Mouse (Mus musculus) erythroblast, embryonic 14.5 days (primary cell): ENCODE data around the gene Gm28036.

ENCODE experiments used
- GATA1 ChIP-seq: IDR thresholded peaks from 2 replicates; pipeline ENCODE4 v1.6.1; 2012; ENCODE audit warnings: low read length, inconsistent platforms, mixed read lengths
- TAL1 ChIP-seq: IDR thresholded peaks from 3 replicates; pipeline ENCODE4 v1.6.1; 2012; ENCODE audit warnings: low read length, inconsistent platforms, mixed read lengths

GRCm38 (mm10) chr2:156119566-156119965 lies 7.3 kb downstream of the Gm28036 start:
- no peak for TF ChIP-seq GATA1
- no peak for TF ChIP-seq TAL1
